Mouse (Mus musculus) c-Kit-negative CD71-positive TER-119-positive erythroid progenitor cells, embryonic 14.5 days (primary cell): ENCODE measurements around the gene Qprt.
A peak's percentile ranks its signal among the peaks of the same experiment; 100 is the strongest.
"Not testable (repeated sequence)": the region's sequence is repeated elsewhere in the genome, so short reads cannot be mapped to it uniquely, and the experiment has no call there.

ENCODE experiments used
- DNase-seq: peaks from one replicate; pipeline ENCODE4 v3.0.0-alpha.2; 2013; ENCODE audit warnings: low read depth, low spot score

The Qprt gene

GRCm38 (mm10) chr7:127098521-127098920 lies 23.5 kb downstream of the Qprt start:
- no peak for DNase-seq

- no peak for DNase-seq
Observed at GRCm38 (mm10) chr7:127096456-127096855, 25.6 kb downstream of the Qprt start.

GRCm38 (mm10) chr7:127093914-127094313 lies 28.1 kb downstream of the Qprt start:
- DNase-seq: no peak

- DNase-seq: peak; percentile 67
Observed at GRCm38 (mm10) chr7:127091114-127091896, 30.7 kb downstream of the Qprt start, which contains the start of gene AI467606. Gene AI467606 (plus strand): TSS chr7:127091359.

- no peak for DNase-seq
Observed at GRCm38 (mm10) chr7:127090154-127091113, 31.6 kb downstream of the Qprt start.

- peak; percentile 33 for DNase-seq
Observed at GRCm38 (mm10) chr7:127088901-127089845, 32.9 kb downstream of the Qprt start.

GRCm38 (mm10) chr7:127088083-127088482 lies 33.9 kb downstream of the Qprt start:
- no peak for DNase-seq

- not testable (repeated sequence) for DNase-seq
Observed at GRCm38 (mm10) chr7:127087278-127088010, 34.6 kb downstream of the Qprt start, which contains the start of gene Zg16. Gene Zg16 (minus strand): TSS chr7:127087328.

- not testable (repeated sequence) for DNase-seq
Observed at GRCm38 (mm10) chr7:127085751-127086150, 36.3 kb downstream of the Qprt start.

GRCm38 (mm10) chr7:127084794-127085193 lies 37.2 kb downstream of the Qprt start:
- DNase-seq: no peak

- DNase-seq: no peak
Observed at GRCm38 (mm10) chr7:127083689-127084088, 38.3 kb downstream of the Qprt start.

GRCm38 (mm10) chr7:127082995-127083394 lies 39.0 kb downstream of the Qprt start:
- no peak for DNase-seq

GRCm38 (mm10) chr7:127082271-127082670 lies 39.8 kb downstream of the Qprt start:
- no peak for DNase-seq

- no peak for DNase-seq
Observed at GRCm38 (mm10) chr7:127080045-127080444, 42.0 kb downstream of the Qprt start.

- no peak for DNase-seq
Observed at GRCm38 (mm10) chr7:127077692-127078091, 44.3 kb downstream of the Qprt start.

GRCm38 (mm10) chr7:127076188-127076587 lies 45.8 kb downstream of the Qprt start:
- DNase-seq: no peak

- DNase-seq: no peak
Observed at GRCm38 (mm10) chr7:127073221-127073620, 48.8 kb downstream of the Qprt start.

- DNase-seq: no peak
Observed at GRCm38 (mm10) chr7:127070871-127071413, 51.1 kb downstream of the Qprt start.

- DNase-seq: no peak
Observed at GRCm38 (mm10) chr7:127066317-127066716, 55.7 kb downstream of the Qprt start.

GRCm38 (mm10) chr7:127065538-127065937 lies 56.5 kb downstream of the Qprt start:
- DNase-seq: no peak
